Mouse (Mus musculus): ENCODE results near the gene Gabrr3. TPM values are rescaled to one million over a fixed set of nuclear protein-coding genes. Genes with fewer than 3 reads are reported as not detected.
A peak's percentile ranks its signal among the peaks of the same experiment; 100 is the strongest.

Gene Gabrr3
- total and polyA plus RNA-seq, 3 experiments = not detected

- TF ChIP-seq KAT2A (IDR thresholded peaks at IDR 0.05; ENCODE audit: insufficient replicate concordance, low read length) (no peak), ZC3H11A (IDR thresholded peaks at IDR 0.05; ENCODE audit: low read depth, low read length) (no peak), IRF4 (IDR thresholded peaks at IDR 0.05; ENCODE audit: low read depth, low read length) (no peak), ETS1 (conservative IDR thresholded peaks at IDR 0.05; ENCODE audit: low read depth, low read length) (no peak), ZNF384 (IDR thresholded peaks at IDR 0.05; ENCODE audit: low read depth, low read length) (no peak), SMC3 (IDR thresholded peaks at IDR 0.05; ENCODE audit: low read depth, low read length) (no peak), RCOR1 (conservative IDR thresholded peaks at IDR 0.05; ENCODE audit: low read depth, low read length) (no peak), MEF2A (IDR thresholded peaks at IDR 0.05; ENCODE audit: borderline replicate concordance, low read depth, low read length) (no peak), NRF1 (IDR thresholded peaks at IDR 0.05; ENCODE audit: low read depth, low read length) (no peak), EP300 (IDR thresholded peaks at IDR 0.05; ENCODE audit: low read length) (no peak), NELFE (IDR thresholded peaks at IDR 0.05; ENCODE audit: low read depth, low read length) (no peak), POLR2A (IDR thresholded peaks at IDR 0.05; ENCODE audit: low read depth, low read length) (no peak), TBP (conservative IDR thresholded peaks at IDR 0.05; ENCODE audit: low read depth, low read length) (no peak), ELF1 (IDR thresholded peaks at IDR 0.05; ENCODE audit: low read depth, low read length) (no peak), TCF12 (IDR thresholded peaks at IDR 0.05; ENCODE audit: low read depth, low read length) (no peak)
- Histone ChIP-seq H3K36me3 (replicated peaks in 1 of 2; ENCODE audit: control insufficient read depth in 1 of 2, insufficient read depth in 1 of 2, low read length in 1 of 2) (peaks cover 37 to 91% of the 10 kb centered on the region in 2 experiments), H3K4me1 (ENCODE audit: control insufficient read depth in 1 of 2, insufficient read depth in 2 of 2) (no peaks in the 10 kb centered on the region; a peak in 2 of 4 replicates), H3K79me2 (replicated peaks; ENCODE audit: control insufficient read depth, extremely low read depth, insufficient read depth, poor library complexity, severe bottlenecking) (no peaks in the 10 kb centered on the region), H3K4me3 (replicated peaks in 1 of 3; ENCODE audit: low read depth in 2 of 3, low read length in 2 of 3, poor library complexity in 1 of 3) (no peak overlapping the region), H3K9ac (ENCODE audit: insufficient read depth, low read depth) (no peak overlapping the region), H3K4me2 (ENCODE audit: insufficient read depth, low read depth, poor library complexity, severe bottlenecking) (no peak overlapping the region), H3K27me3 (replicated peaks) (no peaks in the 10 kb centered on the region), H3K27ac (ENCODE audit: insufficient read depth, low read depth) (no peak overlapping the region), H3K9me3 (replicated peaks; ENCODE audit: low read length) (no peaks in the 10 kb centered on the region)
- in situ Hi-C loops (cut with MboI; ENCODE audit: low pct_ligation_motif_present, low pct_unique_long_range_greater_than_20kb, low sequenced_read_pairs) (no loop called here), dilution Hi-C loops (cut with MboI; ENCODE audit: extremely low pct_ligation_motif_present, extremely low pct_unique_long_range_greater_than_20kb, low sequenced_read_pairs) (no loop called here)
- no peak for DNase-seq (ENCODE audit: extremely low read depth)
Measured at GRCm38 (mm10) chr16:59493199-59493598, 86.1 kb downstream of the Gabrr3 start.

DNA sequence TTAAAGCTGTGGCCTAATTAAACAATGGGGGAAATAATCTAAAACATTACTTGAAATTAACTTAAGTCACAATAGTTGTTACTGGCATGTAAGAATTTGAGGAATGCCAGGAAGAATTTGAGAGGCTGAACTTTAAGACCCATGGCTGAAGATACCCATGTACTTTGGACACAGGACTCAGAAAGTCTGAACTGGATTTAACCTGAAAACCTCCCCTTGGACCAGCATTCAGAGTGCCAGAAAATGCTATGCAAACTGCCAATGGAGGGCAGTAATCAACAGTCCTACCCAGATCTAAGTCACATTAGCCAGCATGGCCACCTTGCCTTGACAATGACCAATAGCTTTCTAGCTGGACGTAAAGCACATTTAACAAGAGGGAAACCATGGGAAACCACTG is 90.8 kb downstream of the Gabrr3 start:
- Histone ChIP-seq H3K9me3 (replicated peaks; ENCODE audit: low read length) (no peaks in the 10 kb centered on the region), H3K36me3 (replicated peaks in 1 of 2; ENCODE audit: control insufficient read depth in 1 of 2, insufficient read depth in 1 of 2, low read length in 1 of 2) (peaks cover 11 to 57% of the 10 kb centered on the region in 2 experiments), H3K9ac (ENCODE audit: insufficient read depth, low read depth) (no peak overlapping the region), H3K79me2 (replicated peaks; ENCODE audit: control insufficient read depth, extremely low read depth, insufficient read depth, poor library complexity, severe bottlenecking) (no peaks in the 10 kb centered on the region), H3K27ac (ENCODE audit: insufficient read depth, low read depth) (no peak overlapping the region), H3K4me3 (replicated peaks in 1 of 3; ENCODE audit: low read depth in 2 of 3, low read length in 2 of 3, poor library complexity in 1 of 3) (no peak overlapping the region), H3K4me1 (ENCODE audit: control insufficient read depth in 1 of 2, insufficient read depth in 2 of 2) (peaks cover 0 to 8% of the 10 kb centered on the region in 2 experiments; a peak in 2 of 4 replicates), H3K27me3 (replicated peaks) (no peaks in the 10 kb centered on the region), H3K4me2 (ENCODE audit: insufficient read depth, low read depth, poor library complexity, severe bottlenecking) (no peak overlapping the region)
- DNase-seq (ENCODE audit: extremely low read depth) = no peak
- dilution Hi-C loops (cut with MboI; ENCODE audit: extremely low pct_ligation_motif_present, extremely low pct_unique_long_range_greater_than_20kb, low sequenced_read_pairs) = no loop called here
- in situ Hi-C loops (cut with MboI; ENCODE audit: low pct_ligation_motif_present, low pct_unique_long_range_greater_than_20kb, low sequenced_read_pairs) = no loop called here
- TF ChIP-seq SMC3 (IDR thresholded peaks at IDR 0.05; ENCODE audit: low read depth, low read length) (peak; percentile 62), CTCF (conservative IDR thresholded peaks at IDR 0.05 in 1 of 2, IDR thresholded peaks at IDR 0.05 in 1 of 2; ENCODE audit: low read depth in 2 of 2, low read length in 2 of 2) (peak in 1 of 2 experiments; percentile 53; a peak in 2 of 4 replicates), RAD21 (IDR thresholded peaks at IDR 0.05; ENCODE audit: low read depth, low read length) (peak; percentile 49), HCFC1 (IDR thresholded peaks at IDR 0.05; ENCODE audit: low read depth, low read length) (no peak), TCF12 (IDR thresholded peaks at IDR 0.05; ENCODE audit: low read depth, low read length) (no peak), POLR2AphosphoS2 (IDR thresholded peaks at IDR 0.05; ENCODE audit: low read depth, low read length) (no peak)

Data from CH12.LX (cell line).